Mouse (Mus musculus) layer of hippocampus, postnatal 25 days (tissue): ENCODE data around the gene Dnaic1. TPM values are rescaled to one million over a fixed set of nuclear protein-coding genes. Genes with fewer than 3 reads are reported as not detected.

ENCODE experiments used
- DNase-seq, 2 experiments: peaks; one replicate each; pipeline ENCODE4 v3.0.0; 2022; ENCODE audit warnings: mixed read lengths in 2 of 2, low spot score in 1 of 2; ENCODE audit errors: extremely low spot score in 1 of 2
- total RNA-seq, 2 experiments: library from RNA; stranded (reverse); gene quantifications; 2 replicates each; pipeline ENCODE4 v1.2.3; 2021

Dnaic1 gene
- total RNA-seq, 2 experiments from 2014 or later, result 7.1 to 11.2 TPM

- DNase-seq, result no peak
Observed at GRCm38 (mm10) chr4:41633001-41633400, 63.4 kb downstream of the Dnaic1 start.

DNA sequence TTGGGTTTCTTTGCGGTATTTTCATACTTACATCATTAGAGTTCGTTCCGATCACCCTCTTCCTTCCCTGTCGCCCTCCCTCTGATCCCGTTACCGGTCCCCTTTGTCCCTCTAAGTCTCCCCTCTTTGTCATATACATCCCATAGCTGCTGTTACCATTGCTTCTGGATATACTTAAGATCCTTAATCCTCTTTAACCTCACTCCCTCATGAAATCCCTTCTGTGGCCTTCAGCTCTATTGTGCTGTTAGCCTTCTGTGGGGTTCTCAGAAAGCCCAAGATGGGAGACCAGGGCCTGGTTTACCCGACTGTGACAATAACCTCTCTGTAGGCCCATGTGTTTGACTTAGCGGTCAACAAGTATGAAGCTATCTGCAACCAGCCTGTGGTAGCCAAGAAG, 65.1 kb downstream of the Dnaic1 start:
- DNase-seq, result no peak

DNA sequence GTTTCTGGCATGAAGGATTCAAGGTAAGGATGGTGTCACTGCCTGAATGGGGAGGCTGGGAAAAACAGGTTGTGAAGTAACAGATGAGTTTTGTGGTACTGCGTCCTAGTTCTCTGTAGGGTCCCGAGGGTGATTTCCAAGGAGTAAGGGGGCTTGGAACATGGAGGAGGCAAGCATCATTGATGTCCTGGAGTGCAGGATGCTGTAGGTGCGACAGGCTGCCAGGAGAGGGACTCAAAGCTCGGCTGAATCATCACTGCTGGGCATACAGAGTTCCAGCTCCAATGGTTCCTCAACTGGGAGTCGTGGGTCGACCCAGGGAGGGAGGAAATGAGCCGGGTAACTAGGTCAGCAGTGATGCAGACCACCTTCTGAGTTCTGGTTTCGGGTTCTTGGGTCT, 65.6 kb downstream of the Dnaic1 start:
- no peak for DNase-seq

DNA sequence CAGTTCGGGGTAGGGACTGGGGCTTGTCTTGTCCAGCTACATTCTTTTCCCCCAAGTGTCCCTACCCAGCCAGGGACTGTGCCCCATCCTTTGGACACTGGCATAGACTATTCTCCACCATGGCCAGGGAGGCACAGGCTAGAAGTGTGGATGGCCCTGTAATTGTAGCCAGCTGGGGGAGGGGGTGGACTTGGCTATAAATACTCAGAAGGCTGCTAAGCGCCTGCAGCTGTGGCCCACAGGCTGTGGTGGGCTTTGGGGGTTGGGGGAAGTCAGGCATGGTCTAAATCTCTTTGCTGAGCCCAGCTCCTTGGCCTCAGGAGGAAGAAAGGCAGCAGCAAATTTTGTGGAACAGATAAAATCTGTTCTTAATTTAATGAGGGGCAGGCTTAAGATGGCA, 66.3 kb downstream of the Dnaic1 start:
- no peak for DNase-seq

DNA sequence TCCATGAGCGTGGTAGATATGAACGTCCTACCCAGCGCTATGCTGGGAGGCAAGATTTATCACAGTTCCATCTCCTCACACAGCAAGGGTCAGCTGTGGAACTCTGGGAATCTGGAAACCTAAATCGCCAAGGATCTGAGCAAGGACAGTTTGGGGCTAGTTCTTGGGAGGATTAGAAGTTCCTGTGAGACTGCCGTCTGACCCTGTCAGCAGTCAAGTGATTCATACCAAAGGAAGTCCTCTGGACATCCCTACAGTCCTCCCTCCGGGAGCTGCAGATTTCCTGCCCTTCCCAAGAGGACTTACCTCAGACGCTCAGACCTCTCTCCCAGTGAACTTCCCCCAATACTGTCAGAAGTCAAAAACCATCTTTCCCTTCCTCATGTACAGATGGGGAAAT, 66.8 kb downstream of the Dnaic1 start:
- no peak for DNase-seq

DNA sequence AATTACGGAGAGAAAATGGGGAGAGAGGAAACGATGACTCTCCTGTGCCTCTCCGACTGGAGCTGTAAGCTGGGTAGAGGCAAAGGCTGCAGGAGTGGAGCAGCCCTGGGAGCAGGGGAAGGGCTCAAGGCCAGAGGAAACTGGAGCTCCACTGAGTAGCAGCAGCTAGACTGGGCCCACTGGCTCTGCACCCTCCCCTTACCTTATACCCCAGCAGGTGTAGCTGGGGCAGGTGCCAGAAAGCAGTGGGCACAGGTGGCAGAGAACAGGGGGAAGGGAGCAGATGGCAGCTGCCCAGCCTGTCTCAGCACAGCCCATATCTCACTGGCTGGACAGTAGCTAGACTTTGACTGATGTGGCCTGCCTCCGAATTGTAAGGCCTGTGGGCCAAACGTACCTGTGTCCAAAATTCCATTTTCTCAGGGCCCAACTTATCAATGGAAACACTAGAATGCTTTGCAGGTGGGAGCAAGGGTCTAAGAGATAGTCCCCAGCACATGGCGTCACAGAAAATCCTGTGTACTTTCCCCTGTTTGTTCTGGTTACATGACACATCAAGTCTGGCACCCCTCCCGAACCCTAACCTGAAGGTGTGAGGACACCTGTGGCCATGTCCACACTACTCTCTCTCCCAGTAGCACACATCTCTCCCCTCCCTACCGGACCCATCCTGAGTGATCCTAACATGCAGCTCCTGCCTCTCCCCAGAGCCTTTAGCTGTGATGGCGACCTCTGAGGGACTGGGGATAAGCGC, 67.5 kb downstream of the Dnaic1 start:
- DNase-seq, result no peak

GRCm38 (mm10) chr4:41638186-41638731, 68.7 kb downstream of the Dnaic1 start:
- no peak for DNase-seq

GRCm38 (mm10) chr4:41638828-41639213, 69.2 kb downstream of the Dnaic1 start:
- DNase-seq, result no peak

- no peak for DNase-seq
Observed at GRCm38 (mm10) chr4:41639214-41639841, 69.8 kb downstream of the Dnaic1 start.

DNA sequence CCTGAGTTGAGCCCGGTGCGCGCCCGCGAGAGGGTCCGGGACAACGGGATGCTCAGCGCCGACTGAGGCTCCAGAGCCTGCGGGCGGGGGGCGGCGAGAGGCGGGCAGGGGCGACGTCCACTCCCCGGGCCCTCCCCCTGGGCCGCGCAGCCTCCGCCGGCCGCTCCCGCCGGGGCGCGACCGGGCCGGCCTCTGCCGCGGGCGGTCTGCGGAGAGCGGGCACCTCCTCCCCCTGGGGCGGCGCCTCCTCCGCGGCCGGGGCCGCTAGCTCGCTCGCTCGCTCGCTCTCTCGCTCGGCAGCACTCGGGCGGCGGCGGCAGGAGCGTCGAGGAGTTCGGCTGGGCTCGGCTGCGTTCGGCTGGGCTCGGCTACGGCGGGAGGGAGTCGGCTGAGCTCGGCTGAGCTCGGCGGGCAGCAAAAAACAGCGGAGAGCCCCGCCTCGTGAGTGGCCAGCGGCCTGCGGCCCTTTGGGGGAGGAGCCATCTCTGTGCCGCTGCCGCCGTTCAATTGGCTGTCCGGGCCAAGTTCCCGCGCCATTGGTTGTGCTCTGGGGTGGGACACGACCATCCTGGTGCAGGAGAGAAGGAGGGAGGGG, 70.4 kb downstream of the Dnaic1 start, which contains the start of gene Enho:
Gene Enho (minus strand): TSS at position 412 of the 595 bp plus-strand sequence.
- peak; percentile 89 to 97 for DNase-seq

GRCm38 (mm10) chr4:41641199-41641822, 71.7 kb downstream of the Dnaic1 start:
- DNase-seq, result no peak

GRCm38 (mm10) chr4:41645488-41645887, 75.9 kb downstream of the Dnaic1 start:
- peak in 1 of 2 experiments; percentile 39 for DNase-seq

DNA sequence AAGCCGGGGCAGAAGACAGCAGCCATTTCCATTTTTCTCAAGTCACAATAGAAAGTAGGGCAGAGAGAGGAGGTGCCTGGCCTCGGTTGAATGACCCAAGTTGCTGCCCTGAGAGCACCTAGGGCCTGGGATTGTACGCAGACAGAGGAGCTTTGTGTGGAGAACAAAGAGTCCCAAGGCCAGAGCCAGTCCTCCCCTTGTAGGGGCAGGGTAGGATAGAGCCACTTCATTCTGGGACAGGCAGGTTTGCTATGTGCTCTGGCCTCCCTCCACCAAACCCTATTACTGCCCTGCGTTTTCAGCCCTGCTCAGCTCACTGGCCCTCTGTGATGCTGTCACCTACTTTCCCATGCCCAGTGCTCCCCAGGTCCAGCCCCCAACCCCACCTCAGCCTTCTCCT, 78.6 kb downstream of the Dnaic1 start:
- DNase-seq, result no peak

- DNase-seq, result no peak
Observed at GRCm38 (mm10) chr4:41648627-41649026, 79.1 kb downstream of the Dnaic1 start.

DNA sequence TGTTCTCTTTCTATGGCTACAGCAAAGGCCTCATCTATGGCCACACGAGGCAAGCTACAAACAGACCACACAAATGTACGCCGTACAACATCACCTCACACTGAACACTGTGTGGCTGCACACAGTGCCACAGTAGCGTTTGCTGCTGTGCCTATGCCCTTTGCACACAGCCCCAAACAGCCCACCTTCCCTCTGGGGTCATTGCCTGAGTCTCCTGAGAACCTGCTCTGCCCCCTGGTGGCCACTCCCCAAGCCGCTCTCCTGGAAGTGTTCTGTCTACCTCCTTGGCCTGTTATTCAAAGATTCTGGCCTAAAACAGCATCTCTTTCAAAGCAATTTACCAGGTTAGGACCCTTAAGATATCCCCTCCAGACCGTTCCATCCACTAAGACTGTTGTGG, 83.7 kb downstream of the Dnaic1 start:
- peak; percentile 53 to 86 for DNase-seq

GRCm38 (mm10) chr4:41653730-41654129, 84.2 kb downstream of the Dnaic1 start:
- no peak for DNase-seq

DNA sequence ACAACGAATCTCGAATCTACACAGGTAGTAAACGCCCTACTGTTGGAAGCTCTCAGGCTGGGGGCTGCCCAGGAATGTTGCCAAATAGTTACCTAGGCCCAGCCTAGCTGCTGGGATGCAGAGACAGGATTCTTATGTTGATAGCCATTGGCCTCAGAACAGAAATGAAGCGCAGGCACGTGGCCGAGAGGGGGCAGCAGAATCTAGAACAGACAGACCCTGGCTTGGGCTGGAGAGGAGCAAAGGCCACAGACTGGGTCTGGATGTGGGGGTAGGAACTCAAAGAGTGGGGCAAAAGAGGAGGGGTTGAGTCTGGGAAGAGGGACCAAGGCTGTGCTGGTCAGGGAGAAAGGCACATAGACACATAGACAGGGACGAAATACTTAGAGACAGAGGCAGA, 84.6 kb downstream of the Dnaic1 start:
- peak in 1 of 2 experiments; percentile 61 for DNase-seq

DNA sequence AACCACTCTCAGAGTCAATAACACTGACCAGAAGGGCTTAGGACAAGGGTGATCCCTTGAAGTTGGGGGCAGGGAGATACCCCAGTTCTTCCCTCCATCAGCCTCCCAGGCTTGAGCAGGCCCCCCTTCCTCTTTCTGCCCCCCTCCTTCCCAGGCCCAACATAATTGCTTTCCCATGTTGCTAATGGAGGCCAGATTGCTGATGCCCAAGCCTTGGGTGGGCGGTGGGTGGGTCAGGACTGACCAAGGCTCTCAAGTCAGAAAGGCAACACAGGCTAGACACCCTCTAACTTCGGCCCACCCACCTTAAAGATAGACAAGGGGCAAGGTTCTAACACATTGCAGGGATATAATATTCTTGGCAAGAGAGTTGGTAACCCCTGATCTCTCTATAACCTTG, 86.0 kb downstream of the Dnaic1 start:
- no peak for DNase-seq

GRCm38 (mm10) chr4:41658566-41659384, 89.2 kb downstream of the Dnaic1 start:
- no peak for DNase-seq

DNA sequence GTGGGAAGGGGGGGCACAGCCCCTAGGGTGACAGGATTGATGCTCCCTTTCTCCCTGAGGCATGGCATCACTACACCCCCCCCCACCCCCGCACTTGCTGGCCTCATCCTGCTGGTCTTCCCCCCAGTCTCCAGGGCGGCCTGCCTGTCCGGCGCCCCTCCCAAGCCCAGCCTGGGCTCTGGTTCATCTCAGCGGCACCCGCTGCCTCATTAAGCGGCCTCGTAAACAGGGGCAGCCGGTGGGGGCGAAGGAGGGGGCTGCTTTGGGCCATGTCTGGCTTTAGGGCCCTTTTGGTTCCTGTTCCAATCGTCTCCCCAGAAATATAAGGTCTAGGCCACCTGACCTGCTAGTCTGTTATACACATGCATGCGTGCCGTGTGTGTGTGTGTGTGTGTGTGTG, 90.0 kb downstream of the Dnaic1 start:
- DNase-seq, result no peak
